1 mouse cellular context compared by ENCODE assay signal in genomic region chr17:12886620-12887019, GRCm38 (mm10).
TF ChIP-seq lines count a peak whose summit lies in the region.

No protein-coding gene starts in this region.

TF ChIP-seq in ES-E14, 5 proteins besides CTCF, POLR2A, EP300 and RAD21 (continued from another document):
- no peak for TF ChIP-seq HCFC1 (IDR thresholded peaks at IDR 0.05; ENCODE audit: borderline replicate concordance, insufficient read depth, low read length)
TF ChIP-seq in ES-E14: peak in this region for 0.
